Mouse (Mus musculus) embryo, embryonic 11 days (tissue): Measurements from ENCODE around the gene Sdc1.

Experiments
- DNase-seq: peaks from one replicate; pipeline ENCODE4 v3.0.0-alpha.2; 2015

Gene Sdc1

GRCm38 (mm10) chr12:8784189-8784588 is 13.1 kb downstream of the Sdc1 start:
- DNase-seq = no peak

DNA sequence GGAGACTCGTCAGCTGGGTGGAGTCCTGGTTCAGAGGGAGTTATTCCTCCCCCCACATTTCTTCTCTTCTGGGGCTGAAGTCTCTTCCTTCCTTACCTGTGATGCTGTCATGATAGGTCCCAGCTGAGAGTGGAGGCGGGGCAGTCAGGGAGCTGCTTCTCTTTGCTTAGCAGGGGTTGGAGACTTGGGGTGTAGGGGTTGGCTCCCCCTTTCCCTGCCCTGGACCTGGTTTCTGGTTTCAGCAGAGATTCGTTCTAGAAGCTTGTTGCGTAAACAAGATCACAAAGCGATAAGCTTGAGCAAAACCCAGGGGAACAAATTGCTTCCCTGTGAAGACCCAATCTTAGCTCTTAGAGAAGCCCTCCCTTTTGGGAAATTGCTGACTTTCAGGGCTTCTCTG is 15.4 kb downstream of the Sdc1 start:
- DNase-seq = no peak

GRCm38 (mm10) chr12:8786984-8787730 is 16.0 kb downstream of the Sdc1 start:
- no peak for DNase-seq

GRCm38 (mm10) chr12:8788469-8788868 is 17.3 kb downstream of the Sdc1 start:
- no peak for DNase-seq

DNA sequence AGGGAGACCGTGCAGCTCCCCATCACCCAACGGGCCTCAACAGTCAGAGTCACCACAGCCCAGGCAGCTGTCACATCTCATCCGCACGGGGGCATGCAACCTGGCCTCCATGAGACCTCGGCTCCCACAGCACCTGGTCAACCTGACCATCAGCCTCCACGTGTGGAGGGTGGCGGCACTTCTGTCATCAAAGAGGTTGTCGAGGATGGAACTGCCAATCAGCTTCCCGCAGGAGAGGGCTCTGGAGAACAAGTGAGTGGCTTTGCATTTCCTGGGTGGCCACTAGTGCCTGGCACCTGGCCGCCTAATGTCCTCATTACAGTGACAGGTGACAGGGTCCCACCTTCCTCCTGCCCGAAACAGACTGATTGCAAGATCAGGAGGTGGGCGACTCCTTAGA is 19.5 kb downstream of the Sdc1 start:
- no peak for DNase-seq

DNA sequence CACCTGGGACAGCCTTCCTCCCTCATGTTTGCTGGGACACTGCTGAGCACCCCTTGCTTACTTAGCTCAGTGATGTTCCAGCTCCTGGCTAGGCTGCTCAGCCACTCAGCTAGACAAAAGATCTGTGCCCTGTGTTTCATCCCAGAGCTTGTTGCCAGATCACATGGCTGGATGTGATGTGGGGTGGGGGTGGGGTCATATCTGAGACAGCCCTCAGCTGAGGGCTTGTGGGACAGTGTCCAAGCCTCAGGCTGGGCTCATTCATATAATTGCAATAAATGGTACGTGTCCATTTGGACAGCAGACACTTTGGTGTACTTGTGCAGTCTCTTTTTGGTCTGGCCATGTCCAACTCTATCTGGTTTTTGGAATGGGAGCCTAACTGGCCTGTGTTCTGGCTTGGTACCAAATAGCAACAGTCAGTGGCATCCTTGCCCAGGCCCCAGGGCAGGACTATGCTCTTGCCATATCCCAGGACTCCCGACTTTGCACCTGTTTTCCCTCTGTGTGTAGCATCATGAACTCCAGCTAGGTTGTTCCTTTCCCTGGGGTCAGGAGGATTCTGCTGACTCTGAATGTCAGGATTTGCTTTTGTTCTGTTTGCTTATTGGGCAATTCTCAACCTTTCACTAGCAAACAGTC is 22.4 kb downstream of the Sdc1 start:
- DNase-seq = no peak

- DNase-seq = no peak
Measured at GRCm38 (mm10) chr12:8797936-8798335, 26.8 kb downstream of the Sdc1 start.

- peak; percentile 33 for DNase-seq
Measured at GRCm38 (mm10) chr12:8798486-8799020, 27.4 kb downstream of the Sdc1 start.

GRCm38 (mm10) chr12:8803421-8804076 is 32.4 kb downstream of the Sdc1 start:
- peak; percentile 72 for DNase-seq

GRCm38 (mm10) chr12:8804077-8804456 is 32.9 kb downstream of the Sdc1 start:
- DNase-seq = no peak

- DNase-seq = peak; percentile 19
Measured at GRCm38 (mm10) chr12:8804934-8805722, 34.0 kb downstream of the Sdc1 start.

GRCm38 (mm10) chr12:8809086-8809485 is 38.0 kb downstream of the Sdc1 start:
- no peak for DNase-seq

DNA sequence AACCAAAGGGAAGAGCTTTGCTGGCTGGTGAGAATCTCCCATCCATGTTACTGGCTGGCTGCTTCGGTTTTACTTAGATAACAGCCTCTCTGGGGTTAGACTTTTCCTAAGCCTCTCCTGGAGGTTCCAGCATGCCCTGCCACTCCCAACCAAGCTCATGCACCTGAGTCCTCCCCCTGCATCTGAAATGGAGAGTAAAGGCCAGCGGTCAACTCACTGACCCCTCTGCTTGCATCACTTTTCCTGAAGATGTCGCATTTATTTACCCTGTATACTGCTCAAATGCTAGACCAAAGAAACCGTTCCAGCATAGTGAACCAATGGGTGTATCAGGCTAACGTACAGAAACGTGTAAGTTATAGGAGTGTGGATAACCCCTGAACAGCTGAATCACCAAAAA is 38.5 kb downstream of the Sdc1 start:
- no peak for DNase-seq

DNA sequence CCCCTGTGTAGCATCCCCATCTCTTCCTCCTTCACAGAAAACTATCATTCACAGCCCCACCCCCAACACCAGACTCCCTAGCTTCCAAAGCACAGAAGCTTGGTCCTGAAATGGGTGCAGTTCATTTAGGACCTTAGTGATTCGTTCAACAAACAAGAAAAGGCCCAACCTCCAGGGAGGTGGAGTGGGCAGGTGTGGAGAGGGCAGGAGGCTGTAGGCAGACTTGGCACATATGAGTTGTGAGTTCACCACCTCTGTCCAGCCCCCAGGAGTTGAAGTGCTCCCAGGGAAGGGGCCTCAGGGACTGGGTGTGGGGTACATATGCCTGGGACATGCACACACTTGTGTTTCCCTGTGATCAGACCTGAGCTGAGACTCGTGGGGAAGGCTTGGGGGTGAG is 39.8 kb downstream of the Sdc1 start:
- no peak for DNase-seq

DNA sequence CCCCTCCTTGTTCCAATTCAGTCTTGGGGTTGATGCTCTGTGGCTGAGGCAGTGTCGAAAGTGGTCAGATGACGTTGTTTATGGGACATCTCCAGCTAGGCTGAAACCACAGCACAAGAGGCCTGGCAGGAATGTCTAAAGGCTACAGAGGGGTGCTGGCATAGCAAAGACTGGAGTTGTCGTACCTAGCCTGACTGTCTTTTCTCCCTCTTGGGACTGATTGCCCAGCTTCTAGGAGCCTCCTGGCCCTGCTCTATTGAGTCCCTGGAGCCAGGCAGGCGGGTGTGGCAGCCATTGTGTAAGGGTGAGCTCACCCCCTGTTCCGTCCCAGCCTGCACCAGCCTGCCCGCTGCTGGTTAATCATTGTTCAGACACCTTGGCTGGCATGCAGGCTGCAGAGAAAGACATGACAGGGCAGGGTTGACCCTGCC is 40.3 kb downstream of the Sdc1 start:
- DNase-seq = no peak

- DNase-seq = no peak
Measured at GRCm38 (mm10) chr12:8811894-8812560, 40.9 kb downstream of the Sdc1 start.

- DNase-seq = peak; percentile 44
Measured at GRCm38 (mm10) chr12:8817467-8818232, 46.5 kb downstream of the Sdc1 start.

DNA sequence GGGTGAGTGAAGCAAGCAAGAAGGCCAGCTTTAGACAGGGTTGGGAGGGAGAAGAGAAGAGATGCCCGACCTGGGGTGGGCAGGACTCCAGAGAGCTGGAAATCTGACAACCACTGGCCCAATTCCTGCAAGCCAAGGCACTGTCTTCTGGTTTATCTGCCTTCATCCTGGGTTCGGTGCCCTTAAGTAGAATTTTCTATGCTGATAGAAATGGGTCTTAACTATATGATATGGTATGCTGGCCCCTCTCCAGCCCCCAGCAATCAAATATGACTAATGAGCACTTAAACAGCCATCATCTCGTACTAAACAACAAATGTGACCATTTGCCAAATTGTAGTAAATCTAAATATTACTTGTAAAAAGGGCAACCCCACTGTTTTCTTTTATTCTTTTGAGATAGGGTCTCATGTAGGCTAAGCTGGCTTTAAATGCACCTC is 47.1 kb downstream of the Sdc1 start:
- no peak for DNase-seq

- DNase-seq = no peak
Measured at GRCm38 (mm10) chr12:8824995-8825703, 54.0 kb downstream of the Sdc1 start.

DNA sequence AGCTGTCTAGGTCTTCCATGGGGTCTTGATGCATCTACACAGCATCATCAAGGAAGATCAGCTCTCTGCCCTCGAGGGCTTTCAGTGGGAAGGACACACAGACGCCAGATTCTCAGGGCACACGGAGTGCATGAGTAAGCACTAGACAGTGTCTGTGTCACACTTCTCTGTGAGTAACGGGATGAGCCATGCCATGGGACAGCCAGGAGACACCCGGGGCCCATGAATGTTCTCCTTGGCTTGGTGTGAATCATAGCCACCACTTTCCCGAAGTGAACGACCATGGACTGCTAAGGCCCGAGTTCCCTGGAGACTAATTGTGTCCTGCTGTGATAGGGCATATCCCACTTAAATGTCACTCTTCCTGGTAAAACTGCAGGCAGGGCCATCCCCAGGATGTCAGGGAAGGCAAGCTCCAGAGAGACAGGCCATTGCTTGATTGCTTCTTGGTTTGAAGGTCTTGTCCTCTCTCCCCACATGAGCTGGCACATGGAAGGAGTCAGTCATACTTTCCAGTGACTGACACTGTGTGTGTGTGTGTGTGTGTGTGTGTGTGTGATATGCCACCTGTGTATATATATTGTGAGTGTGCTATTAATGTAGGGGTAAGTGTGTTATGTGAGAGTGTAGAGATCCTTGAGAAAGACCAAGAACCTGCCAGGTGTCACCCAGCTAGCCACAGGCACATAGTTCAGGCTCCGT is 56.0 kb downstream of the Sdc1 start:
- DNase-seq = no peak
